Mouse (Mus musculus) kidney, postnatal 0 days (tissue): ENCODE data around the gene AC153137.1. TPM values are rescaled to one million over a fixed set of nuclear protein-coding genes. Genes with fewer than 3 reads are reported as not detected.

Experiments
- ATAC-seq: fragments of 200-750 bp; cut with Nextera tagmentation; replicated peaks from 2 replicates; pipeline ENCODE4 v1.8.0; 2017; ENCODE audit warnings: low read depth, moderate number of reproducible peaks, moderate TSS enrichment, moderate library complexity; ENCODE audit not compliant: low FRiP score
- DNase-seq: peaks from one replicate; pipeline ENCODE4 v3.0.0-alpha.2; 2016; ENCODE audit warnings: low spot score
- H3K27ac ChIP-seq: fragments of 300-500 bp; sonication (generic); 2 replicates; pipeline ENCODE4 v1.5.1; 2014; ENCODE audit warnings: mild to moderate bottlenecking
- H3K27me3 ChIP-seq: fragments of 300-500 bp; sonication (generic); 2 replicates; pipeline ENCODE4 v1.6.1; 2014; ENCODE audit warnings: low read length, mixed read lengths; ENCODE audit not compliant: insufficient read depth
- H3K36me3 ChIP-seq: fragments of 300-500 bp; sonication (generic); 2 replicates; pipeline ENCODE4 v1.6.1; 2014; ENCODE audit warnings: low read length, mixed read lengths; ENCODE audit not compliant: insufficient read depth
- H3K4me1 ChIP-seq: fragments of 300-500 bp; sonication (generic); replicated peaks from 2 replicates; pipeline ENCODE4 v1.6.1; 2014; ENCODE audit warnings: antibody characterized with exemption, low read length, mixed read lengths; ENCODE audit not compliant: insufficient read depth
- H3K4me2 ChIP-seq: fragments of 300-500 bp; sonication (generic); 2 replicates; pipeline ENCODE4 v1.6.1; 2014; ENCODE audit warnings: mild to moderate bottlenecking, low read length, moderate library complexity, mixed read lengths
- H3K4me3 ChIP-seq: fragments of 300-500 bp; sonication (generic); replicated peaks from 2 replicates; pipeline ENCODE4 v1.5.1; 2014; ENCODE audit warnings: low read depth, low read length
- H3K9ac ChIP-seq: fragments of 300-500 bp; sonication (generic); 2 replicates; pipeline ENCODE4 v1.6.1; 2014; ENCODE audit warnings: low read depth, low read length
- H3K9me3 ChIP-seq: fragments of 300-500 bp; sonication (generic); replicated peaks from 2 replicates; pipeline ENCODE4 v1.6.1; 2016; ENCODE audit warnings: low read length, inconsistent platforms, mixed read lengths
- CTCF ChIP-seq: IDR thresholded peaks from 2 replicates; pipeline ENCODE4 v1.5.1; 2016; ENCODE audit warnings: antibody characterized with exemption, low read depth, mild to moderate bottlenecking, moderate library complexity
- WGBS: fragments of 180-500 bp; shearing (Covaris S2); extraction: QIAGEN DNeasy Blood & Tissue Kit; methylation state at CpG from one replicate; pipeline ENCODE4 v1.1.7; 2014; 5-methylcytosine and 5-hydroxymethylcytosine counted together
- polyA plus RNA-seq: library from polyadenylated mRNA; unstranded; fragments of >200 nt; fragmentation: Nextera tagmentation; extraction: Ambion mirVana; gene quantifications from 2 replicates; pipeline ENCODE4 v1.2.1, GENCODE M21; 2015

The AC153137.1 gene
- polyA plus RNA-seq, 1 experiment from 2014 or later, result not detected

GRCm38 (mm10) chr1:30940571-30940970 lies 37.2 kb downstream of the AC153137.1 start:
- Histone ChIP-seq H3K36me3 (peaks cover 20% of the 10 kb centered on the region), H3K27me3 (no peaks in the 10 kb centered on the region), H3K4me3 (no peak overlapping the region), H3K4me1 (no peaks in the 10 kb centered on the region), H3K9me3 (no peaks in the 10 kb centered on the region), H3K27ac (no peak overlapping the region), H3K4me2 (no peak overlapping the region), H3K9ac (no peak overlapping the region)
- no peak for TF ChIP-seq CTCF
- ATAC-seq (peak; percentile 29; the same call in 1 of the 2 replicates), DNase-seq (no peak)
- 66% methylated on average over 3 of the region's 3 CpGs for WGBS

GRCm38 (mm10) chr1:30938392-30938791 lies 39.4 kb downstream of the AC153137.1 start:
- WGBS, result 76% methylated on average over 7 of the region's 7 CpGs
- no peaks in the 10 kb centered on the region for H3K9me3 ChIP-seq
- no peaks in the 10 kb centered on the region for H3K27me3 ChIP-seq
- no peak for DNase-seq
- H3K27ac ChIP-seq, result no peak overlapping the region
- ATAC-seq, result no peak
- no peak for TF ChIP-seq CTCF
- H3K36me3 ChIP-seq, result peaks cover 1% of the 10 kb centered on the region; the same call in 1 of the 2 replicates
- no peak overlapping the region for H3K9ac ChIP-seq
- H3K4me2 ChIP-seq, result no peak overlapping the region
- no peaks in the 10 kb centered on the region for H3K4me1 ChIP-seq
- no peak overlapping the region for H3K4me3 ChIP-seq

DNA sequence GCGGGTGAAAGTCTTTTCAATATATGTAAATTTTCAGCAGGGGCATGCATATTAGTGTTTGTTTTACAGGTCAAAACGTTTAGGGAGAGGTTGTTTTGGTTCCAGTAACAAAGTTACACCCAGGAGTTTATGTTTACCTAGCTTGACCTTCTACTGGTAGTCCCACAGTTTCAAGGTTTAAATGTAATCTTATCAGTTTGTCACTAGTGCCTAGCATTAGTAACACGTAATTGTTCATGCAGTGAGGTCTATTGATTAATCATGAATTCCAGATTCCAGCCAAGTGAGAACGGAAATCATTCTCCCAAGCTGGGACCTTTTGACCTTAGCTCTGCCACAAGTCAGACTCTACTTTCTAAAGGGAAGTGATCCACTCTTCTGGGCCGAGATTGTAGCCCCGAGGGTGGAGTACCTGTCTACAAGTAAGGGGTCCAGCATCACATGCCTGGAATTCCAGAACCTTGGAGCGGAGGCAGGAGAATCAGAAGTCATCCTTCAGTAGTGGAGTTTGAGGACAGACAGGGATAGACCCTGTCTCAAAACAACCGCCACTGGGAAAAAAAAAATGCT lies 40.3 kb downstream of the AC153137.1 start:
- WGBS, result 38% methylated on average over 8 of the region's 8 CpGs
- Histone ChIP-seq H3K4me1 (no peaks in the 10 kb centered on the region), H3K9me3 (no peaks in the 10 kb centered on the region), H3K27me3 (no peaks in the 10 kb centered on the region), H3K9ac (no peak overlapping the region), H3K4me3 (no peak overlapping the region), H3K4me2 (no peak overlapping the region), H3K27ac (no peak overlapping the region), H3K36me3 (no peaks in the 10 kb centered on the region)
- TF ChIP-seq CTCF, result no peak
- no peak for ATAC-seq
- DNase-seq, result no peak

DNA sequence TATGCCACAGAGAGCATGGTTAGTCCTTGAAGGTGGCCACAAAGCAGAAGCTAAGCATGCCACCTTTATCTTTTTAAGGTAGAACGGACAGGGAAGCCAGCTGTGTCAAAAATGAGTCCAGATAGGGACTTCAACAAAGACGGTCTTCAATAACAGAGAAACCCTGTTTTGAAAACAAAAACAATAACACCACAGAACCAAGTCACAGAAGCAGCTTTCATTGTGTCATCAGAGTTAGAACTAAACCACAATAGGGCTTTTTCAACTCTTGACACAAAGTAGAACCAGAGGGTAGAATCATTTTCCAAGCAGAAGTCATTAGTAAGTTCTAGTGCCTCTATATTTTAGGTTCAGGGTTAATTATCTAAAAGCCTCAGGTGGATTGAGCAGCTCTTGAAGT lies 41.3 kb downstream of the AC153137.1 start:
- H3K27me3 ChIP-seq, result no peaks in the 10 kb centered on the region
- WGBS, result 82% methylated on average over 2 of the region's 2 CpGs
- no peaks in the 10 kb centered on the region for H3K36me3 ChIP-seq
- H3K4me3 ChIP-seq, result no peak overlapping the region
- no peak overlapping the region for H3K27ac ChIP-seq
- no peak for TF ChIP-seq CTCF
- no peak overlapping the region for H3K9ac ChIP-seq
- no peaks in the 10 kb centered on the region for H3K4me1 ChIP-seq
- DNase-seq, result no peak
- no peak for ATAC-seq
- no peaks in the 10 kb centered on the region for H3K9me3 ChIP-seq
- H3K4me2 ChIP-seq, result no peak overlapping the region

GRCm38 (mm10) chr1:30930823-30931222 lies 46.9 kb downstream of the AC153137.1 start:
- ATAC-seq (no peak), DNase-seq (peak; percentile 44)
- Histone ChIP-seq H3K4me1 (no peaks in the 10 kb centered on the region), H3K36me3 (no peaks in the 10 kb centered on the region), H3K4me3 (no peak overlapping the region), H3K9me3 (no peaks in the 10 kb centered on the region), H3K27me3 (no peaks in the 10 kb centered on the region), H3K27ac (no peak overlapping the region), H3K4me2 (no peak overlapping the region), H3K9ac (no peak overlapping the region)
- TF ChIP-seq CTCF, result peak; percentile 71
- 57% methylated on average over 2 of the region's 2 CpGs for WGBS

DNA sequence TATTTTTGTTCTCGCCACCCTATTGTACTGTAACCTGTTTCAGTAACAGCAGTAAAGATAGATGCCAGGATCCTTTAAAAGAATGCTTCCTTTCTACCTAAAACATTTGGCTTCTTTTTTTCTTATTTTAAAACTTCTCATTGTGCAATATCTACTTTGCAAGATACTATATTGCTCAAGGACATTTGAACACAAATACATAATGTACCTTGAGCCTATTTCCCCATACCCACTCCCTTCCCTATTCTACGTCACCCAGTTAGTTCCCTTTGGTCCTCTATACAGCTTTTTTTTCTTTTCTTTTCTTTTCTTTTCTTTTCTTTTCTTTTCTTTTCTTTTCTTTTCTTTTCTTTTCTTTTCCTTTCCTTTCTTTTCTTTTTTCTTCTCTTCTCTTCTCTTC lies 47.6 kb downstream of the AC153137.1 start:
- H3K27ac ChIP-seq, result no peak overlapping the region
- 92% methylated on average over 2 of the region's 2 CpGs for WGBS
- no peaks in the 10 kb centered on the region for H3K4me1 ChIP-seq
- no peak for TF ChIP-seq CTCF
- H3K9ac ChIP-seq, result no peak overlapping the region
- H3K27me3 ChIP-seq, result no peaks in the 10 kb centered on the region
- no peak overlapping the region for H3K4me3 ChIP-seq
- H3K9me3 ChIP-seq, result no peaks in the 10 kb centered on the region
- DNase-seq, result no peak
- H3K36me3 ChIP-seq, result no peaks in the 10 kb centered on the region
- no peak for ATAC-seq
- no peak overlapping the region for H3K4me2 ChIP-seq

Other genes with a start within 250 kb of the AC153137.1 start
- gene Phf3, start 104.0 kb downstream of the AC153137.1 start, polyA plus RNA-seq, result 29.8 and 30.9 TPM in 2 replicates
- not detected in 2 replicates for gene Lgsn, start 198.4 kb upstream of the AC153137.1 start, polyA plus RNA-seq
- not detected in 2 replicates for gene 4931428L18Rik, start 244.7 kb upstream of the AC153137.1 start, polyA plus RNA-seq
- not detected in 2 replicates for gene Pih1d3, start 244.9 kb upstream of the AC153137.1 start, polyA plus RNA-seq